Mouse (Mus musculus) kidney, embryonic 14.5 days (tissue): Measurements from ENCODE around the gene Diexf. TPM values are rescaled to one million over a fixed set of nuclear protein-coding genes. Genes with fewer than 3 reads are reported as not detected.
A peak's percentile ranks its signal among the peaks of the same experiment; 100 is the strongest.

Experiments
- ATAC-seq: fragments of 200-750 bp; cut with Nextera tagmentation; 2 replicates; pipeline ENCODE4 v1.8.0; 2017; ENCODE audit warnings: moderate number of reproducible peaks, mild to moderate bottlenecking, moderate TSS enrichment, moderate library complexity; ENCODE audit not compliant: low FRiP score, low TSS enrichment
- H3K27ac ChIP-seq: fragments of 300-500 bp; sonication (generic); 2 replicates; pipeline ENCODE4 v1.5.1; 2014; ENCODE audit warnings: low read depth, mild to moderate bottlenecking, low read length, moderate library complexity, mixed read lengths
- H3K27me3 ChIP-seq: fragments of 300-500 bp; sonication (generic); 2 replicates; pipeline ENCODE4 v1.6.1; 2014; ENCODE audit warnings: mild to moderate bottlenecking, low read length; ENCODE audit not compliant: control insufficient read depth, insufficient read depth
- H3K36me3 ChIP-seq: fragments of 300-500 bp; sonication (generic); 2 replicates; pipeline ENCODE4 v1.6.1; 2014; ENCODE audit warnings: low read length, mixed read lengths; ENCODE audit not compliant: control insufficient read depth, insufficient read depth
- H3K4me1 ChIP-seq: fragments of 300-500 bp; sonication (generic); 2 replicates; pipeline ENCODE4 v1.6.1; 2014; ENCODE audit warnings: low read length, mixed read lengths; ENCODE audit not compliant: control insufficient read depth, insufficient read depth
- H3K4me2 ChIP-seq: fragments of 300-500 bp; sonication (generic); replicated peaks from 2 replicates; pipeline ENCODE4 v1.6.1; 2014; ENCODE audit warnings: low read depth, mild to moderate bottlenecking, low read length
- H3K4me3 ChIP-seq: fragments of 300-500 bp; sonication (generic); 2 replicates; pipeline ENCODE4 v1.5.1; 2014; ENCODE audit warnings: mild to moderate bottlenecking, low read length
- H3K9ac ChIP-seq: fragments of 300-500 bp; sonication (generic); 2 replicates; pipeline ENCODE4 v1.6.1; 2014; ENCODE audit warnings: low read depth, mild to moderate bottlenecking, low read length, moderate library complexity
- H3K9me3 ChIP-seq: fragments of 300-500 bp; sonication (generic); 2 replicates; pipeline ENCODE4 v1.6.1; 2016; ENCODE audit warnings: low read length; ENCODE audit not compliant: control insufficient read depth
- WGBS: fragments of 180-500 bp; shearing (Covaris S2); extraction: QIAGEN DNeasy Blood & Tissue Kit; methylation state at CpG from one replicate; pipeline ENCODE4 v1.1.7; 2014; 5-methylcytosine and 5-hydroxymethylcytosine counted together
- polyA plus RNA-seq: library from polyadenylated mRNA; unstranded; fragments of >200 nt; fragmentation: Nextera tagmentation; extraction: Ambion mirVana; gene quantifications from 2 replicates; pipeline ENCODE4 v1.2.1, GENCODE M21; 2014

Diexf gene
- polyA plus RNA-seq, 1 experiment from 2014 or later = 11.0 TPM

- peaks cover 3% of the 10 kb centered on the region; the same call in 1 of the 2 replicates for H3K27me3 ChIP-seq
- peaks cover 6% of the 10 kb centered on the region; the same call in 1 of the 2 replicates for H3K4me1 ChIP-seq
- WGBS = 71% methylated on average over 1 of the region's 1 CpGs
- ATAC-seq = no peak
- H3K9me3 ChIP-seq = no peaks in the 10 kb centered on the region
- H3K27ac ChIP-seq = no peak overlapping the region
- H3K4me3 ChIP-seq = no peak overlapping the region
- H3K36me3 ChIP-seq = no peaks in the 10 kb centered on the region
- no peak overlapping the region for H3K4me2 ChIP-seq
- H3K9ac ChIP-seq = no peak overlapping the region
These were observed 29.5 kb upstream of the Diexf start for GRCm38 (mm10) chr1:193159613-193160012.

GRCm38 (mm10) chr1:193159163-193159562 lies 29.1 kb upstream of the Diexf start:
- Histone ChIP-seq H3K36me3 (no peaks in the 10 kb centered on the region), H3K9ac (no peak overlapping the region), H3K27me3 (peaks cover 8% of the 10 kb centered on the region), H3K4me3 (no peak overlapping the region), H3K9me3 (no peaks in the 10 kb centered on the region), H3K4me1 (peaks cover 6% of the 10 kb centered on the region; the same call in 1 of the 2 replicates), H3K27ac (no peak overlapping the region), H3K4me2 (no peak overlapping the region)
- WGBS = 51% methylated on average over 3 of the region's 3 CpGs
- ATAC-seq = no peak

- WGBS = 72% methylated on average over 8 of the region's 8 CpGs
- no peak overlapping the region for H3K27ac ChIP-seq
- no peak overlapping the region for H3K9ac ChIP-seq
These were observed 27.0 kb upstream of the Diexf start for GRCm38 (mm10) chr1:193157111-193157492.

GRCm38 (mm10) chr1:193156316-193157110 lies 26.4 kb upstream of the Diexf start:
- H3K9ac ChIP-seq = no peak overlapping the region
- WGBS = 77% methylated on average over 15 of the region's 15 CpGs
- H3K9me3 ChIP-seq = no peaks in the 10 kb centered on the region
- no peak overlapping the region for H3K4me2 ChIP-seq
- no peak overlapping the region for H3K27ac ChIP-seq
- peaks cover 14% of the 10 kb centered on the region for H3K4me1 ChIP-seq
- ATAC-seq = no peak
- peaks cover 28% of the 10 kb centered on the region for H3K27me3 ChIP-seq
- no peaks in the 10 kb centered on the region for H3K36me3 ChIP-seq
- no peak overlapping the region for H3K4me3 ChIP-seq

More at GRCm38 (mm10) chr1:193157111-193157492, 27.0 kb upstream of the Diexf start:
- H3K27me3 ChIP-seq = peaks cover 23% of the 10 kb centered on the region
- no peaks in the 10 kb centered on the region for H3K9me3 ChIP-seq
- peaks cover 14% of the 10 kb centered on the region for H3K4me1 ChIP-seq
- H3K4me3 ChIP-seq = no peak overlapping the region
- no peaks in the 10 kb centered on the region for H3K36me3 ChIP-seq
- H3K4me2 ChIP-seq = no peak overlapping the region
- ATAC-seq = no peak

GRCm38 (mm10) chr1:193153561-193153960 lies 23.5 kb upstream of the Diexf start:
- Histone ChIP-seq H3K27me3 (peaks cover 28% of the 10 kb centered on the region), H3K9ac (peak overlapping the region; percentile 52), H3K36me3 (no peaks in the 10 kb centered on the region), H3K4me3 (peak overlapping the region; percentile 46), H3K4me2 (peak overlapping the region; percentile 60), H3K4me1 (peaks cover 11% of the 10 kb centered on the region), H3K27ac (peak overlapping the region; percentile 30; the same call in 1 of the 2 replicates), H3K9me3 (no peaks in the 10 kb centered on the region)
- 15% methylated on average over 16 of the region's 16 CpGs for WGBS
- peak; percentile 30; the same call in 1 of the 2 replicates for ATAC-seq

- Histone ChIP-seq H3K27me3 (peaks cover 28% of the 10 kb centered on the region), H3K4me2 (peak within 1 kb of the TSS; percentile 60), H3K9me3 (no peaks in the 10 kb centered on the region), H3K36me3 (no peaks in the 10 kb centered on the region), H3K4me1 (peaks cover 11% of the 10 kb centered on the region), H3K9ac (peak within 1 kb of the TSS; percentile 52), H3K27ac (peak within 1 kb of the TSS; percentile 30; the same call in 1 of the 2 replicates), H3K4me3 (peak within 1 kb of the TSS; percentile 46)
- under 1% methylated on average over 30 of the region's 30 CpGs for WGBS
- peak; percentile 97 for ATAC-seq
These were observed 22.8 kb upstream of the Diexf start, which contains the start of gene Irf6 for GRCm38 (mm10) chr1:193152872-193153271. TSS of gene Irf6 (plus strand) at chr1:193153111.

GRCm38 (mm10) chr1:193151134-193151533 lies 21.1 kb upstream of the Diexf start:
- peaks cover 28% of the 10 kb centered on the region for H3K27me3 ChIP-seq
- H3K9me3 ChIP-seq = no peaks in the 10 kb centered on the region
- ATAC-seq = no peak
- 45% methylated on average over 7 of the region's 7 CpGs for WGBS
- H3K4me1 ChIP-seq = peaks cover 8% of the 10 kb centered on the region; the same call in 1 of the 2 replicates
- H3K9ac ChIP-seq = no peak overlapping the region
- no peaks in the 10 kb centered on the region for H3K36me3 ChIP-seq
- no peak overlapping the region for H3K4me2 ChIP-seq
- no peak overlapping the region for H3K27ac ChIP-seq
- H3K4me3 ChIP-seq = no peak overlapping the region

- no peak overlapping the region for H3K27ac ChIP-seq
- 71% methylated on average over 3 of the region's 3 CpGs for WGBS
- H3K4me1 ChIP-seq = peaks cover 8% of the 10 kb centered on the region; the same call in 1 of the 2 replicates
- no peaks in the 10 kb centered on the region for H3K36me3 ChIP-seq
- no peak overlapping the region for H3K4me3 ChIP-seq
- peaks cover 21% of the 10 kb centered on the region for H3K27me3 ChIP-seq
- H3K9me3 ChIP-seq = no peaks in the 10 kb centered on the region
- no peak overlapping the region for H3K9ac ChIP-seq
- no peak overlapping the region for H3K4me2 ChIP-seq
- no peak for ATAC-seq
These were observed 19.2 kb upstream of the Diexf start for GRCm38 (mm10) chr1:193149231-193149630.

- ATAC-seq = no peak
- no peak overlapping the region for H3K4me3 ChIP-seq
- no peak overlapping the region for H3K4me2 ChIP-seq
- 94% methylated on average over 1 of the region's 1 CpGs for WGBS
- H3K9ac ChIP-seq = no peak overlapping the region
- H3K4me1 ChIP-seq = no peaks in the 10 kb centered on the region
- no peaks in the 10 kb centered on the region for H3K9me3 ChIP-seq
- H3K27me3 ChIP-seq = no peaks in the 10 kb centered on the region
- H3K36me3 ChIP-seq = no peaks in the 10 kb centered on the region
- no peak overlapping the region for H3K27ac ChIP-seq
These were observed 16.3 kb upstream of the Diexf start for GRCm38 (mm10) chr1:193146416-193146815.
